Mouse (Mus musculus): ENCODE data around the gene Spint4. TPM values are rescaled to one million over a fixed set of nuclear protein-coding genes. Genes with fewer than 3 reads are reported as not detected.
"Not testable (repeated sequence)": the region's sequence is repeated elsewhere in the genome, so short reads cannot be mapped to it uniquely, and the experiment has no call there.

The Spint4 gene
- total and polyA plus RNA-seq, 3 experiments: 0.16 TPM; not detected in 2

GRCm38 (mm10) chr2:164701761-164702160 is 3.5 kb downstream of the Spint4 start:
- no peak for TF ChIP-seq CTCF (IDR thresholded peaks at IDR 0.05; ENCODE audit: low read depth, low read length)
- Histone ChIP-seq H3K4me1 (ENCODE audit: insufficient read depth, low read depth, low read length) (no peaks in the 10 kb centered on the region), H3K4me3 (ENCODE audit: low read depth, low read length) (no peak overlapping the region), H3K9me3 (replicated peaks) (no peaks in the 10 kb centered on the region), H3K36me3 (replicated peaks) (no peaks in the 10 kb centered on the region), H3K27me3 (ENCODE audit: insufficient read depth, low read length) (0 out of 2 replicates have a peak, but pooled peaks cover 7% of the 10 kb centered on the region)
- ATAC-seq (ENCODE audit: extremely low read depth, insufficient number of reproducible peaks, low FRiP score, poor library complexity, severe bottlenecking) (no peak), DNase-seq (ENCODE audit: low spot score) (no peak)

- H3K4me3 ChIP-seq (ENCODE audit: low read depth, low read length): no peak overlapping the region
- no peak for TF ChIP-seq GATA1 (IDR thresholded peaks at IDR 0.05; ENCODE audit: borderline replicate concordance, low read length)
- TF ChIP-seq POLR2AphosphoS5 (IDR thresholded peaks at IDR 0.05; ENCODE audit: insufficient replicate concordance, low read depth, low read length): no peak
- TF ChIP-seq TAL1 (conservative IDR thresholded peaks at IDR 0.05; ENCODE audit: low read depth, low read length): no peak
- no peak for TF ChIP-seq CTCF (IDR thresholded peaks at IDR 0.05; ENCODE audit: low read depth, low read length)
- no peak for TF ChIP-seq GATA2 (IDR thresholded peaks at IDR 0.05; ENCODE audit: borderline replicate concordance, low read depth, low read length)
- 0 out of 2 replicates have a peak, but pooled peaks cover 4% of the 10 kb centered on the region for H3K27me3 ChIP-seq (ENCODE audit: insufficient read depth, low read length)
- ATAC-seq (ENCODE audit: extremely low read depth, insufficient number of reproducible peaks, low FRiP score, poor library complexity, severe bottlenecking) (no peak), DNase-seq (ENCODE audit: low spot score) (no peak)
- H3K4me1 ChIP-seq (ENCODE audit: insufficient read depth, low read depth, low read length): no peaks in the 10 kb centered on the region
- no peaks in the 10 kb centered on the region for H3K36me3 ChIP-seq (replicated peaks)
- H3K9me3 ChIP-seq (replicated peaks): no peaks in the 10 kb centered on the region
Measured at GRCm38 (mm10) chr2:164704235-164704634, 5.9 kb downstream of the Spint4 start.

GRCm38 (mm10) chr2:164705328-164705727 is 7.0 kb downstream of the Spint4 start:
- TF ChIP-seq GATA1 (IDR thresholded peaks at IDR 0.05; ENCODE audit: borderline replicate concordance, low read length) (no peak), CTCF (IDR thresholded peaks at IDR 0.05; ENCODE audit: low read depth, low read length) (no peak), POLR2AphosphoS5 (IDR thresholded peaks at IDR 0.05; ENCODE audit: insufficient replicate concordance, low read depth, low read length) (no peak), TAL1 (conservative IDR thresholded peaks at IDR 0.05; ENCODE audit: low read depth, low read length) (no peak), GATA2 (IDR thresholded peaks at IDR 0.05; ENCODE audit: borderline replicate concordance, low read depth, low read length) (no peak)
- 0 out of 2 replicates have a peak, but pooled peaks cover 4% of the 10 kb centered on the region for H3K27me3 ChIP-seq (ENCODE audit: insufficient read depth, low read length)
- no peak for DNase-seq (ENCODE audit: low spot score)

GRCm38 (mm10) chr2:164705991-164706390 is 7.7 kb downstream of the Spint4 start:
- no peak for ATAC-seq (ENCODE audit: extremely low read depth, insufficient number of reproducible peaks, low FRiP score, poor library complexity, severe bottlenecking)
- DNase-seq (ENCODE audit: low spot score): no peak
- Histone ChIP-seq H3K9me3 (replicated peaks) (no peaks in the 10 kb centered on the region), H3K4me3 (ENCODE audit: low read depth, low read length) (no peak overlapping the region), H3K27me3 (ENCODE audit: insufficient read depth, low read length) (0 out of 2 replicates have a peak, but pooled peaks cover under 1% of the 10 kb centered on the region), H3K36me3 (replicated peaks) (no peaks in the 10 kb centered on the region), H3K4me1 (ENCODE audit: insufficient read depth, low read depth, low read length) (no peaks in the 10 kb centered on the region)
- TF ChIP-seq POLR2AphosphoS5 (IDR thresholded peaks at IDR 0.05; ENCODE audit: insufficient replicate concordance, low read depth, low read length) (no peak), GATA2 (IDR thresholded peaks at IDR 0.05; ENCODE audit: borderline replicate concordance, low read depth, low read length) (no peak), TAL1 (conservative IDR thresholded peaks at IDR 0.05; ENCODE audit: low read depth, low read length) (no peak), CTCF (IDR thresholded peaks at IDR 0.05; ENCODE audit: low read depth, low read length) (no peak), GATA1 (IDR thresholded peaks at IDR 0.05; ENCODE audit: borderline replicate concordance, low read length) (no peak)

More at GRCm38 (mm10) chr2:164705328-164705727, 7.0 kb downstream of the Spint4 start:
- Histone ChIP-seq H3K4me3 (ENCODE audit: low read depth, low read length) (no peak overlapping the region), H3K9me3 (replicated peaks) (no peaks in the 10 kb centered on the region), H3K36me3 (replicated peaks) (no peaks in the 10 kb centered on the region), H3K4me1 (ENCODE audit: insufficient read depth, low read depth, low read length) (no peaks in the 10 kb centered on the region)
- ATAC-seq (ENCODE audit: extremely low read depth, insufficient number of reproducible peaks, low FRiP score, poor library complexity, severe bottlenecking): no peak

- TF ChIP-seq POLR2AphosphoS5 (IDR thresholded peaks at IDR 0.05; ENCODE audit: insufficient replicate concordance, low read depth, low read length): no peak
- TF ChIP-seq GATA2 (IDR thresholded peaks at IDR 0.05; ENCODE audit: borderline replicate concordance, low read depth, low read length): no peak
- no peak for TF ChIP-seq CTCF (IDR thresholded peaks at IDR 0.05; ENCODE audit: low read depth, low read length)
- TF ChIP-seq TAL1 (conservative IDR thresholded peaks at IDR 0.05; ENCODE audit: low read depth, low read length): no peak
- no peak for TF ChIP-seq GATA1 (IDR thresholded peaks at IDR 0.05; ENCODE audit: borderline replicate concordance, low read length)
- ATAC-seq (ENCODE audit: extremely low read depth, insufficient number of reproducible peaks, low FRiP score, poor library complexity, severe bottlenecking): no peak
- Histone ChIP-seq H3K9me3 (replicated peaks) (no peaks in the 10 kb centered on the region), H3K36me3 (replicated peaks) (no peaks in the 10 kb centered on the region), H3K4me3 (ENCODE audit: low read depth, low read length) (no peak within 1 kb of the TSS), H3K4me1 (ENCODE audit: insufficient read depth, low read depth, low read length) (no peaks in the 10 kb centered on the region), H3K27me3 (ENCODE audit: insufficient read depth, low read length) (peaks cover 6% of the 10 kb centered on the region; the same call in 1 of the 2 replicates)
- DNase-seq (ENCODE audit: low spot score): no peak
Measured at GRCm38 (mm10) chr2:164715005-164715404, 16.7 kb downstream of the Spint4 start, which contains the start of gene Spint5. TSS of gene Spint5 (plus strand) at chr2:164715305.

- DNase-seq (ENCODE audit: low spot score); H3K36me3 ChIP-seq (replicated peaks); ATAC-seq (ENCODE audit: extremely low read depth, insufficient number of reproducible peaks, low FRiP score, poor library complexity, severe bottlenecking); H3K4me3 ChIP-seq (ENCODE audit: low read depth, low read length); H3K27me3 ChIP-seq (ENCODE audit: insufficient read depth, low read length); H3K9me3 ChIP-seq (replicated peaks); H3K4me1 ChIP-seq (ENCODE audit: insufficient read depth, low read depth, low read length): not testable (repeated sequence)
Measured at GRCm38 (mm10) chr2:164716194-164716786, 18.0 kb downstream of the Spint4 start.

- Histone ChIP-seq H3K4me3 (ENCODE audit: low read depth, low read length) (no peak overlapping the region), H3K27me3 (ENCODE audit: insufficient read depth, low read length) (peaks cover 3% of the 10 kb centered on the region), H3K9me3 (replicated peaks) (no peaks in the 10 kb centered on the region), H3K4me1 (ENCODE audit: insufficient read depth, low read depth, low read length) (no peaks in the 10 kb centered on the region), H3K36me3 (replicated peaks) (no peaks in the 10 kb centered on the region)
- TF ChIP-seq GATA1 (IDR thresholded peaks at IDR 0.05; ENCODE audit: borderline replicate concordance, low read length): no peak
- no peak for TF ChIP-seq POLR2AphosphoS5 (IDR thresholded peaks at IDR 0.05; ENCODE audit: insufficient replicate concordance, low read depth, low read length)
- no peak for DNase-seq (ENCODE audit: low spot score)
- no peak for ATAC-seq (ENCODE audit: extremely low read depth, insufficient number of reproducible peaks, low FRiP score, poor library complexity, severe bottlenecking)
Measured at GRCm38 (mm10) chr2:164723276-164723675, 25.0 kb downstream of the Spint4 start.

All from G1E (cell line).